ENCODE assay signal across 1 mouse cellular context in genomic region chr16:17575870-17576824, GRCm38 (mm10).
TF ChIP-seq lines count a peak whose summit lies in the region.

No protein-coding gene starts in this region.

TF ChIP-seq in CH12.LX, 34 proteins besides CTCF, POLR2A, EP300 and RAD21 (continued from another document):
- TF ChIP-seq IRF4 (IDR thresholded peaks at IDR 0.05; ENCODE audit: low read depth, low read length) (no peak), NRF1 (IDR thresholded peaks at IDR 0.05; ENCODE audit: low read depth, low read length) (peak; percentile 77), PAX5 (IDR thresholded peaks at IDR 0.05; ENCODE audit: low read length) (no peak), JUND (conservative IDR thresholded peaks at IDR 0.05; ENCODE audit: low read depth, low read length) (no peak), RCOR1 (conservative IDR thresholded peaks at IDR 0.05; ENCODE audit: low read depth, low read length) (no peak), MAZ (IDR thresholded peaks at IDR 0.05; ENCODE audit: low read depth, low read length) (no peak), ZC3H11A (IDR thresholded peaks at IDR 0.05; ENCODE audit: low read depth, low read length) (no peak), JUN (IDR thresholded peaks at IDR 0.05; ENCODE audit: insufficient read depth, low read depth, low read length) (no peak), TCF12 (IDR thresholded peaks at IDR 0.05; ENCODE audit: low read depth, low read length) (0 out of 2 replicates have a peak, but pooled peaks have one; percentile 33), SMC3 (IDR thresholded peaks at IDR 0.05; ENCODE audit: low read depth, low read length) (no peak), ETS1 (conservative IDR thresholded peaks at IDR 0.05; ENCODE audit: low read depth, low read length) (no peak), MEF2A (IDR thresholded peaks at IDR 0.05; ENCODE audit: borderline replicate concordance, low read depth, low read length) (no peak)
